Mouse (Mus musculus): ENCODE results near the gene Trim37. TPM values are rescaled to one million over a fixed set of nuclear protein-coding genes. Genes with fewer than 3 reads are reported as not detected.

The Trim37 gene
- polyA plus RNA-seq, 1 experiment from 2014 or later, result 33.1 TPM

DNA sequence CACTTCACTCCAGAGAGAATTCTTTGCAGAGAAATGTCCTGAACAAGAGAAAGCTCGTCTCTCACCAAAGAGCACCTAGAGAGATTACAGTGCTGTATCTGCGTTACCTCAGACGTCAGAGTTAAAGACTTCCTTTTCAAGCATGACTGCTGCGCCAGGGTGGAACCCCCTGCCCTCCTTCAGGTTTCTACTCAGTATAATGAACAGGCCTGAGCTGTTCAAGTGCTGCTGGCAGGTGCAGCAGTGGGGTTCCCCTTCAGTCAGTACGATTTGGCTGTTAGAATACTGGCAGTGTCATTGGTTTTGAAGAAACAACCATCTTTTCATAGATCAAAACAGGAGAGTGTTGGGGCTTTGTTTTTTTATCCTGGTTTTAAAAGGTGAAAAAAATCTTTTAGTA is 100.2 kb downstream of the Trim37 start:
- no peaks in the 10 kb centered on the region for H3K4me1 ChIP-seq (ENCODE audit: insufficient read depth)
- no peak overlapping the region for H3K27ac ChIP-seq (ENCODE audit: low read depth)
- no peak overlapping the region for H3K9ac ChIP-seq
- DNase-seq (no peak), ATAC-seq (ENCODE audit: insufficient read depth) (no peak)
- no peak overlapping the region for H3K4me2 ChIP-seq
- H3K36me3 ChIP-seq (ENCODE audit: insufficient read depth), result peaks cover 20% of the 10 kb centered on the region; the same call in 1 of the 2 replicates
- H3K27me3 ChIP-seq (ENCODE audit: insufficient read depth, low read length), result no peaks in the 10 kb centered on the region
- WGBS, result 79% methylated on average over 5 of the region's 5 CpGs
- H3K9me3 ChIP-seq (ENCODE audit: low read depth, low read length), result no peaks in the 10 kb centered on the region
- H3K4me3 ChIP-seq (ENCODE audit: low read depth, low read length), result no peak overlapping the region
- no peak for TF ChIP-seq CTCF (IDR thresholded peaks at IDR 0.05; ENCODE audit: low read depth)

DNA sequence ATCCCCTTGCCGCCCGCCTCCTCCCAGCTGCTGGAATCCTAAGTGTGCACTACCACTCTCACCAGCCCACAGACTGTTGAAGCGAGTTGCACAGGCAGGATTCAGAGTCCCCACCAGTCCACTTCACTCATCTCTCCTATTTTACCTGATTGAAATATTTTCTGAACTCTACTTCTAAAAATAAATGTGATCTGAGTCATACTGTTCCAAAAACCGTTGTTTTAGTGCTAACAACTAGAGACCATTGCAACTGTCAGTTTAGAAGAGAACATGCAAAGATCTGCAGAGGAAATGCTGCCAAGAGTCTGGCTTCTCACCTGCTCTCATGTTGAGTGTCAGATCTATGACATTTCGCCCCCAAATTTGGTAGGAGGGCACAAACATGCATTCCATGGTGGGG is 106.5 kb downstream of the Trim37 start:
- no peak for DNase-seq
- Histone ChIP-seq H3K9ac (no peak overlapping the region), H3K4me2 (no peak overlapping the region), H3K27me3 (ENCODE audit: insufficient read depth, low read length) (no peaks in the 10 kb centered on the region), H3K4me1 (ENCODE audit: insufficient read depth) (no peaks in the 10 kb centered on the region), H3K36me3 (ENCODE audit: insufficient read depth) (peaks cover 16% of the 10 kb centered on the region; the same call in 1 of the 2 replicates), H3K27ac (ENCODE audit: low read depth) (no peak overlapping the region), H3K4me3 (ENCODE audit: low read depth, low read length) (no peak overlapping the region), H3K9me3 (ENCODE audit: low read depth, low read length) (no peaks in the 10 kb centered on the region)
- no peak for ATAC-seq (ENCODE audit: insufficient read depth)
- 85% methylated on average over 5 of the region's 5 CpGs for WGBS
- TF ChIP-seq CTCF (IDR thresholded peaks at IDR 0.05; ENCODE audit: low read depth), result no peak

DNA sequence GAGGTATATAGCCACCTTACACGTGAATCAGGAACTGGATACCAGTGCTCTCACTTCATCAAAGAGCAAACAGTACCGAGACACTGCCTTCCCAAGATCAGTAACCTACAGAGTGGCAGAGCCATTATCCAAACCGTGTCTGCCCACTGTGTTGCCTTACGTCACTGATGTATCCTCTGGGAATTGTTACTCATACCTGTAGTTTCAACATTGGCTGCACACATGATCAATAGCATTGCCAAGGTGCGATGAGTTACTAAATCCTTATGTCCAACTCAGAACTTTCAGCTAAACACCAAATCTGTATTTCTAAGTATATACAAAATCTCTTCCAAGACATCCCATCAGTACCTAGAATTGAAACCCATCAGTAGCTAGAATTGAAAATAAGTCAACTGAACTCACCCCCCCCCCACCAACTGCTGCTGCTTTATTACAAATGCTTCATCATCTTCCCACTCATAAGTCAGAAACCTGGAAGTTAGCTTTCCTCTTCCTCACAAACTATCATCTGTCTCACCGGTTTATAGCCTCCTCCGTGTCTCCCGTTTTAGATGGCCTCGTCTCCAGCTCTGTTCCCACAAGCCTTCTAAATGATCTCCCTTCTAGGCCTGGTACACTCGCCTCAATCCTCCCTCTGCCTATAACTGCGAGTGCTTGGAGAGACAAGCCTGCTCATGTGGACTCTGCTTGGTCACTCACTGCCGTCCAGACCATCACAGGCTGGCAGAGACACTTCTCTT is 108.0 kb downstream of the Trim37 start:
- no peak overlapping the region for H3K4me2 ChIP-seq
- 0 out of 2 replicates have a peak, but pooled peaks cover 15% of the 10 kb centered on the region for H3K36me3 ChIP-seq (ENCODE audit: insufficient read depth)
- H3K27me3 ChIP-seq (ENCODE audit: insufficient read depth, low read length), result no peaks in the 10 kb centered on the region
- H3K4me3 ChIP-seq (ENCODE audit: low read depth, low read length), result no peak overlapping the region
- TF ChIP-seq CTCF (IDR thresholded peaks at IDR 0.05; ENCODE audit: low read depth), result no peak
- no peak for ATAC-seq (ENCODE audit: insufficient read depth)
- no peaks in the 10 kb centered on the region for H3K4me1 ChIP-seq (ENCODE audit: insufficient read depth)
- H3K27ac ChIP-seq (ENCODE audit: low read depth), result no peak overlapping the region
- no peak for DNase-seq
- 87% methylated on average over 12 of the region's 12 CpGs for WGBS
- H3K9me3 ChIP-seq (ENCODE audit: low read depth, low read length), result no peaks in the 10 kb centered on the region
- H3K9ac ChIP-seq, result no peak overlapping the region

DNA sequence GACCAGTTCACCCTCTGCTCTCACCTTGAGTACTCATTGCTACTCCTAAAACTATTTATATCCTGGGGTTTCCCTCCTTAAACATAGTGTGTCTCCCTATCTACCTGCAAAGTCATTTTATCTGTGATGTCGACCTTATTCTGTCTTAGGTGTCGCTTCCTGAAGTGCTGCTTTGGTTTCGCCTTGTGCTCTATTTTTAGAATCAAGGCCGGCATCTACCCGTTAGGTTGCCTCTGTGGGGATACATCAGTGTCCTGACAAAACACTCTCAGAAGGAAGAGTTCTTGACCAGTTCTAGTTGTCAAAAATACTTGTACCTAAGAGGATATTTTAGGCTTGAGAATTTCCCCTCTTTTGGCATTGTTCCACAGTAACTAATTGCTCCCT is 108.6 kb downstream of the Trim37 start:
- Histone ChIP-seq H3K9me3 (ENCODE audit: low read depth, low read length) (no peaks in the 10 kb centered on the region), H3K27me3 (ENCODE audit: insufficient read depth, low read length) (no peaks in the 10 kb centered on the region), H3K9ac (no peak overlapping the region), H3K36me3 (ENCODE audit: insufficient read depth) (0 out of 2 replicates have a peak, but pooled peaks cover 15% of the 10 kb centered on the region), H3K4me2 (no peak overlapping the region), H3K27ac (ENCODE audit: low read depth) (no peak overlapping the region), H3K4me1 (ENCODE audit: insufficient read depth) (no peaks in the 10 kb centered on the region), H3K4me3 (ENCODE audit: low read depth, low read length) (no peak overlapping the region)
- no peak for TF ChIP-seq CTCF (IDR thresholded peaks at IDR 0.05; ENCODE audit: low read depth)
- ATAC-seq (ENCODE audit: insufficient read depth) (no peak), DNase-seq (no peak)
- WGBS, result 53% methylated on average over 5 of the region's 5 CpGs

DNA sequence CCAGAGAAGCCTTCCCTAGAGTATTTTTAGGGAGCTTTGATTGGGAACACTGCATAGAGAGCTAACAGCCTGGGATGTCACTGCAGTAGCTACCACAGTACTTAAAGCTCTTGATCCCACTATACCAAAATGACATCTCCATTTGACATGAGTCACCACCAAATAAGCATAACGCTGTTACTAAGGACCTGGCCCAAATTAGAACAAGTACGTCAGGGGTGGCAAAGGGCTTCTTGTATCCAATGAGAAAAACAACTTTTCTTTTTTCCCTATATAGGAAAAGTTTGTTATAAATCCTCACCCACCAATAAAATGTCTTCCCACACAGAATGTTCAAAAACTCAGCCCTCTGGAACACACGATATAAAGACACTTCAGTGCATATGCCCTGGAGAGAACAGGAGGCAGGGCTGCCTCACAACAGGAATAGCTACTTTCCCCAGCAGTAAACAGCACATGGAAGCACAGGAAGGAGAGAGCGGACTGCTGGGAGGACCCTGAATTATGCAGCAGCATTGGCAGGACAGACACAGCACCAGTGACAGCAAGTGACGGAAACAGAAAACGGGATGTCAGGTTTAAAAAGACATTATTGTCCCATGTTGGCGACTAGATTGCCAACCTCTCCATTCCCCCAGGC is 112.1 kb downstream of the Trim37 start:
- no peak for TF ChIP-seq CTCF (IDR thresholded peaks at IDR 0.05; ENCODE audit: low read depth)
- Histone ChIP-seq H3K27me3 (ENCODE audit: insufficient read depth, low read length) (no peaks in the 10 kb centered on the region), H3K4me3 (ENCODE audit: low read depth, low read length) (no peak overlapping the region), H3K4me2 (no peak overlapping the region), H3K36me3 (ENCODE audit: insufficient read depth) (0 out of 2 replicates have a peak, but pooled peaks cover 7% of the 10 kb centered on the region), H3K27ac (ENCODE audit: low read depth) (no peak overlapping the region), H3K4me1 (ENCODE audit: insufficient read depth) (no peaks in the 10 kb centered on the region), H3K9ac (no peak overlapping the region), H3K9me3 (ENCODE audit: low read depth, low read length) (no peaks in the 10 kb centered on the region)
- DNase-seq, result no peak
- no peak for ATAC-seq (ENCODE audit: insufficient read depth)
- WGBS, result 87% methylated on average over 7 of the region's 7 CpGs

DNA sequence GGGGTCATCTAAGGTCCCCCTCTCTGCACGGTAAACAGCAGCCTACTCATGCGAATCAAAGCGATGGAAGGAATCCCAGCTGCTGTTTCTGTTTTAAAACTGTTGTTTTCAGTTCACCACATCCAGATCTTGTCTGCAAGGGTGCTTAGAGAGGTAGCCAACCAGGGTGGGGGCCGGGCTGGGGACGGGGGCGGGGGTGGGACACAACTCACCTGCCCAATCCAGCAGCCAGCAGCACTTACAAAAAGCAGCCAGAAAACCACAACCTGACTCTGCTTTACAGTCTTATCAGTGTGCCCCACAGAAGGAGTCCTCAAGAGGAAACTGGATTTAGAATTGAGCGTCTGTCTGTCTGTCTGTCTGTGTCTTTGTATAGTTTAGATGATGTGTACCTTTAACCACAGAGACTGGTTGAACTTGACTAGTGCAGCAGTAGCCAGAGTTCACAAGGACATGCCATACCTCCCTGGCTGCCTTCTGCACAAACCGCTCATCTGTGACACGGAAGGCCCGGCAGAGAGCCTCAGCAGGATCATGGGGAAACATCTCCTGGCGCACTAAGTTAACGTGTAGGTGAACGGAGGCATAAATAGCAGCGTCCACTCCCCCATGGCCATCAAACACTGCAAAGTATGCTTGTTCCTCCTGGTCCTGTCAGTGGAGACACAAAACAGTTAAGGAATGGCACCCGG is 113.4 kb downstream of the Trim37 start:
- Histone ChIP-seq H3K36me3 (ENCODE audit: insufficient read depth) (0 out of 2 replicates have a peak, but pooled peaks cover 4% of the 10 kb centered on the region), H3K4me3 (ENCODE audit: low read depth, low read length) (no peak overlapping the region), H3K27ac (ENCODE audit: low read depth) (no peak overlapping the region), H3K4me2 (no peak overlapping the region), H3K4me1 (ENCODE audit: insufficient read depth) (no peaks in the 10 kb centered on the region), H3K9me3 (ENCODE audit: low read depth, low read length) (no peaks in the 10 kb centered on the region), H3K9ac (no peak overlapping the region), H3K27me3 (ENCODE audit: insufficient read depth, low read length) (no peaks in the 10 kb centered on the region)
- no peak for DNase-seq
- WGBS, result 83% methylated on average over 15 of the region's 15 CpGs
- ATAC-seq (ENCODE audit: insufficient read depth), result no peak
- no peak for TF ChIP-seq CTCF (IDR thresholded peaks at IDR 0.05; ENCODE audit: low read depth)

DNA sequence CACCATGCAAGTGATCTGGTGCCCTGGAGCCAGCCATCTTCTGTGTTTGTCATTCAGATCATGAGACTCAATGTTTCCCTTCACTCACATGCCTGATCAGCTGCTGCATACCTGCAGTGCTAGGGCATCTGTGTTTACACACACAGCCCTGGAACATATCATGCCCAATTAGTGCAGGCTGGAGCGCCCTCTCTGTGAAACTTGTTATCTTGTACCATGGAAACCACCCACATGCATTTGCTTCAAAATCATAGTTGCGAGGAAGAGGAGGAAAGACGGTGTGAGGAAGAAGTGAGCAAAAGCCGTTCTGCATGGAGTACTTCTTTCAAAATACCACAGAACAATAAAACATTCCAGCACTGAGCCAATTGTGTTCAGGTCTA is 113.9 kb downstream of the Trim37 start:
- no peak for TF ChIP-seq CTCF (IDR thresholded peaks at IDR 0.05; ENCODE audit: low read depth)
- Histone ChIP-seq H3K9me3 (ENCODE audit: low read depth, low read length) (no peaks in the 10 kb centered on the region), H3K27ac (ENCODE audit: low read depth) (no peak overlapping the region), H3K4me1 (ENCODE audit: insufficient read depth) (no peaks in the 10 kb centered on the region), H3K4me2 (no peak overlapping the region), H3K4me3 (ENCODE audit: low read depth, low read length) (no peak overlapping the region), H3K9ac (no peak overlapping the region), H3K27me3 (ENCODE audit: insufficient read depth, low read length) (no peaks in the 10 kb centered on the region), H3K36me3 (ENCODE audit: insufficient read depth) (0 out of 2 replicates have a peak, but pooled peaks cover 4% of the 10 kb centered on the region)
- 88% methylated on average over 4 of the region's 4 CpGs for WGBS
- DNase-seq (no peak), ATAC-seq (ENCODE audit: insufficient read depth) (no peak)
